Mouse (Mus musculus) thymus, adult 2 months (tissue): ENCODE measurements around the gene Hexim1. TPM values are rescaled to one million over a fixed set of nuclear protein-coding genes. Genes with fewer than 3 reads are reported as not detected.

Source experiments
- DNase-seq: peaks from one replicate; pipeline ENCODE4 v3.0.0; 2021
- H3K27ac ChIP-seq: fragments of 200-500 bp; 2 replicates; pipeline ENCODE4 v1.5.1; 2012; ENCODE audit warnings: low read length, control low read depth; ENCODE audit not compliant: control insufficient read depth, insufficient read depth
- H3K27me3 ChIP-seq: fragments of 200-500 bp; 2 replicates; pipeline ENCODE4 v1.6.1; 2012; ENCODE audit warnings: mild to moderate bottlenecking, low read length, moderate library complexity, mixed read lengths; ENCODE audit not compliant: control insufficient read depth, insufficient read depth
- H3K36me3 ChIP-seq: fragments of 200-500 bp; 2 replicates; pipeline ENCODE4 v1.6.1; 2012; ENCODE audit warnings: mild to moderate bottlenecking, low read length, moderate library complexity; ENCODE audit not compliant: control insufficient read depth, insufficient read depth
- H3K4me1 ChIP-seq: fragments of 200-500 bp; replicated peaks from 2 replicates; pipeline ENCODE4 v1.6.1; 2012; ENCODE audit warnings: low read length; ENCODE audit not compliant: control insufficient read depth, insufficient read depth
- H3K4me3 ChIP-seq: fragments of 200-500 bp; 2 replicates; pipeline ENCODE4 v1.5.1; 2012; ENCODE audit warnings: mild to moderate bottlenecking, low read length, control low read depth, moderate library complexity; ENCODE audit not compliant: control insufficient read depth, insufficient read depth
- CTCF ChIP-seq: fragments of 200-500 bp; IDR thresholded peaks from 2 replicates; pipeline ENCODE4 v1.5.1; 2012; ENCODE audit warnings: mild to moderate bottlenecking, control low read depth, low read length, moderate library complexity, borderline replicate concordance; ENCODE audit not compliant: control insufficient read depth, poor library complexity, insufficient read depth; ENCODE audit errors: extremely low read depth
- POLR2A ChIP-seq: fragments of 200-500 bp; IDR thresholded peaks from 2 replicates; pipeline ENCODE4 v1.6.1; 2012; ENCODE audit warnings: mild to moderate bottlenecking, low read length, control low read depth, moderate library complexity; ENCODE audit not compliant: control insufficient read depth, poor library complexity, insufficient read depth; ENCODE audit errors: extremely low read depth
- WGBS: fragments of 180-500 bp; shearing (Covaris S2); methylation state at CpG from one replicate; pipeline ENCODE4 v1.1.7; 2018; 5-methylcytosine and 5-hydroxymethylcytosine counted together
- polyA plus RNA-seq: library from polyadenylated mRNA; depleted of rRNA; stranded (reverse); fragments of >200 nt; gene quantifications from 2 replicates; pipeline ENCODE4 v1.2.3, GENCODE M21; 2012; rRNA removed

Gene Hexim1
- polyA plus RNA-seq, 1 experiment = 18.2 TPM

GRCm38 (mm10) chr11:103168690-103169390 lies 52.8 kb downstream of the Hexim1 start:
- no peak overlapping the region for H3K4me3 ChIP-seq
- DNase-seq = peak; percentile 85
- 31% methylated on average over 9 of the region's 9 CpGs for WGBS
- H3K4me1 ChIP-seq = peaks cover 32% of the 10 kb centered on the region
- TF ChIP-seq POLR2A (no peak), CTCF (peak; percentile 50; the same call in 1 of the 2 replicates)
- H3K36me3 ChIP-seq = no peaks in the 10 kb centered on the region
- H3K27ac ChIP-seq = peak overlapping the region; percentile 29; the same call in 1 of the 2 replicates
- H3K27me3 ChIP-seq = no peaks in the 10 kb centered on the region

Other genes with a start within 250 kb of the Hexim1 start
- 215 and 245 TPM in 2 replicates for gene Eftud2, start 235.2 kb upstream of the Hexim1 start, polyA plus RNA-seq
- 0.28 TPM in 1 of 2 replicates, not detected in the other for gene Ccdc103, start 235.0 kb upstream of the Hexim1 start, polyA plus RNA-seq
- not detected in 2 replicates for gene Fam187a, start 231.1 kb upstream of the Hexim1 start, polyA plus RNA-seq
- 0.94 and 1.1 TPM in 2 replicates for gene Gfap, start 215.3 kb upstream of the Hexim1 start, polyA plus RNA-seq
- 45.1 and 60.0 TPM in 2 replicates for gene Kif18b, start 191.1 kb upstream of the Hexim1 start, polyA plus RNA-seq
- 0.08 and 0.20 TPM in 2 replicates for gene C1ql1, start 169.5 kb upstream of the Hexim1 start, polyA plus RNA-seq
- 52.5 and 60.8 TPM in 2 replicates for gene Nmt1, start 88.0 kb upstream of the Hexim1 start, polyA plus RNA-seq
- 77.5 and 88.2 TPM in 2 replicates for gene Dcakd, start 87.9 kb upstream of the Hexim1 start, polyA plus RNA-seq
- 3.9 and 5.4 TPM in 2 replicates for gene Plcd3, start 14.6 kb upstream of the Hexim1 start, polyA plus RNA-seq
- 28.8 and 29.5 TPM in 2 replicates for gene Acbd4, start 14.5 kb upstream of the Hexim1 start, polyA plus RNA-seq
- 4.9 and 6.9 TPM in 2 replicates for gene Hexim2, start 16.2 kb downstream of the Hexim1 start, polyA plus RNA-seq
- 235 and 264 TPM in 2 replicates for gene Fmnl1, start 54.9 kb downstream of the Hexim1 start, polyA plus RNA-seq
- gene 1700023F06Rik, start 92.3 kb downstream of the Hexim1 start, polyA plus RNA-seq = 0.23 and 0.35 TPM in 2 replicates
- gene Spata32, start 102.2 kb downstream of the Hexim1 start, polyA plus RNA-seq = not detected in 2 replicates
- gene Map3k14, start 151.2 kb downstream of the Hexim1 start, polyA plus RNA-seq = 40.7 and 41.3 TPM in 2 replicates
- 124 and 125 TPM in 2 replicates for gene Arhgap27, start 247.5 kb downstream of the Hexim1 start, polyA plus RNA-seq